Mouse (Mus musculus) hindbrain, embryonic 16.5 days (tissue): ENCODE data around the gene Olfr1377. TPM values are rescaled to one million over a fixed set of nuclear protein-coding genes. Genes with fewer than 3 reads are reported as not detected.
"Not testable (repeated sequence)": the region's sequence is repeated elsewhere in the genome, so short reads cannot be mapped to it uniquely, and the experiment has no call there.

Experiments used
- ATAC-seq: fragments of 200-750 bp; cut with Nextera tagmentation; 2 replicates; pipeline ENCODE4 v1.8.0; 2017; ENCODE audit warnings: moderate TSS enrichment, moderate library complexity
- H3K27ac ChIP-seq: fragments of 300-500 bp; sonication (generic); 2 replicates; pipeline ENCODE4 v1.5.1; 2014; ENCODE audit warnings: low read depth, mild to moderate bottlenecking, control low read depth, low read length, moderate library complexity
- H3K27me3 ChIP-seq: fragments of 300-500 bp; sonication (generic); replicated peaks from 2 replicates; pipeline ENCODE4 v1.6.1; 2014; ENCODE audit warnings: low read length; ENCODE audit not compliant: control insufficient read depth, insufficient read depth
- H3K36me3 ChIP-seq: fragments of 300-500 bp; sonication (generic); 2 replicates; pipeline ENCODE4 v1.6.1; 2014; ENCODE audit warnings: mild to moderate bottlenecking, low read length, moderate library complexity, mixed read lengths; ENCODE audit not compliant: control insufficient read depth, insufficient read depth
- H3K4me1 ChIP-seq: fragments of 300-500 bp; sonication (generic); 2 replicates; pipeline ENCODE4 v1.6.1; 2014; ENCODE audit warnings: low read depth, low read length; ENCODE audit not compliant: control insufficient read depth, insufficient read depth
- H3K4me2 ChIP-seq: fragments of 300-500 bp; sonication (generic); 2 replicates; pipeline ENCODE4 v1.6.1; 2014; ENCODE audit warnings: mild to moderate bottlenecking, low read length, control low read depth, moderate library complexity
- H3K4me3 ChIP-seq: fragments of 300-500 bp; sonication (generic); 2 replicates; pipeline ENCODE4 v1.5.1; 2014; ENCODE audit warnings: mild to moderate bottlenecking, low read length, control low read depth, moderate library complexity
- H3K9ac ChIP-seq: fragments of 300-500 bp; sonication (generic); 2 replicates; pipeline ENCODE4 v1.6.1; 2014; ENCODE audit warnings: low read depth, mild to moderate bottlenecking, control low read depth, low read length, moderate library complexity
- H3K9me3 ChIP-seq: fragments of 300-500 bp; sonication (generic); 2 replicates; pipeline ENCODE4 v1.6.1; 2014; ENCODE audit warnings: mild to moderate bottlenecking, low read length, moderate library complexity; ENCODE audit not compliant: control insufficient read depth
- WGBS: fragments of 180-500 bp; shearing (Covaris S2); extraction: QIAGEN DNeasy Blood & Tissue Kit; methylation state at CpG from one replicate; pipeline ENCODE4 v1.1.7; 2014; 5-methylcytosine and 5-hydroxymethylcytosine counted together
- polyA plus RNA-seq: library from polyadenylated mRNA; unstranded; fragments of >200 nt; fragmentation: Nextera tagmentation; extraction: Ambion mirVana; gene quantifications from 2 replicates; pipeline ENCODE4 v1.2.1, GENCODE M21; 2015

Gene Olfr1377
- polyA plus RNA-seq, 1 experiment from 2014 or later: not detected

DNA sequence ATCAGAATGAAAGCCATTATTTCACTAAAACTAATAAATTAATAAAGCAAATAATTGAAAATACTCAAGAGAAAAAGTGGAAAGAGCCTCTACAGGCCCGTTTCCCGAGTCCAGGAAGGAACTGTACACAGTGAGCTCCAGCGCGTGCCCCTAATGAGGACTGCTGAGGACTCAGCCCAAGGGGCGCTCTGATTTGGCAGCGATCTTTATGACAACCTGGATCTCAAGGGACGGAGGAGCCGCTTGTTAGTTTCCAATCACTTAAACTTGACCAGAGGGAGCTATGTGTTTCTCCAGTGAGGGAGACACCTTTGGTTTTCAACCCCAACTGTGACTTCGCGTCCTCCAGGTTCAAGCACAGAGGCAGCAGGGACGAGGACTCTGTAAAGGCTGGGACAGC, 15.5 kb upstream of the Olfr1377 start, which contains the start of gene Olfr1378:
Olfr1378 (plus strand) TSS at position 301 of the 400 bp plus-strand sequence.
- H3K4me1 ChIP-seq: no peaks in the 10 kb centered on the region
- H3K4me2 ChIP-seq: no peak within 1 kb of the TSS
- no peaks in the 10 kb centered on the region for H3K27me3 ChIP-seq
- no peak for ATAC-seq
- no peak within 1 kb of the TSS for H3K4me3 ChIP-seq
- H3K36me3 ChIP-seq: no peaks in the 10 kb centered on the region
- no peak within 1 kb of the TSS for H3K27ac ChIP-seq
- H3K9ac ChIP-seq: no peak within 1 kb of the TSS
- H3K9me3 ChIP-seq: no peaks in the 10 kb centered on the region
- 90% methylated on average over 11 of the region's 11 CpGs for WGBS

DNA sequence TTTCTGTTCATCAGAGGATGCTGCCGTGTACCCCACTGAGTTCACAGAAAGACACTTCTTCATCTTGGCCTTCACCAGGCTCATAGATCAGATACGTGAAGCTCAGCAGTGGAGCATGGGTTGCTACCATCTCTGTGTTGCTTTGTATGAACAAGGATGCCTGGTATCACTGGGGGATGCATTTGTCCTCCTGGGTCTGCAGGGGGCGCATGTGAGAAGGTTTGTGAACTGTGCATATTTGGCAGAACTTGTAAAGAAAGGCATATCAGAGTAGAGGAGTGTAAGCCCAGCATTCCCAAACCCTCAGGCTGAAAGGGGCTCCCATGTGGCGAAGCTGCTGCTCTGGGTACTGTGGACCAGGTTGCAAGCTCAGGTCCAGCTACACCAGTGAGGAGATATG, 4.6 kb upstream of the Olfr1377 start:
- ATAC-seq: no peak
- Histone ChIP-seq H3K36me3 (no peaks in the 10 kb centered on the region), H3K27me3 (no peaks in the 10 kb centered on the region), H3K4me3 (no peak overlapping the region), H3K9me3 (no peaks in the 10 kb centered on the region), H3K4me1 (no peaks in the 10 kb centered on the region), H3K27ac (no peak overlapping the region), H3K4me2 (no peak overlapping the region), H3K9ac (no peak overlapping the region)
- 75% methylated on average over 4 of the region's 4 CpGs for WGBS

GRCm38 (mm10) chr11:51003296-51003695, 21.5 kb downstream of the Olfr1377 start, which contains the start of gene Olfr51:
Gene Olfr51 (plus strand): TSS chr11:51003596.
- no peaks in the 10 kb centered on the region for H3K4me1 ChIP-seq
- H3K27me3 ChIP-seq: no peaks in the 10 kb centered on the region
- no peaks in the 10 kb centered on the region for H3K9me3 ChIP-seq
- WGBS: 86% methylated on average over 5 of the region's 5 CpGs
- no peak for ATAC-seq
- H3K4me3 ChIP-seq: no peak within 1 kb of the TSS
- no peaks in the 10 kb centered on the region for H3K36me3 ChIP-seq
- no peak within 1 kb of the TSS for H3K27ac ChIP-seq
- no peak within 1 kb of the TSS for H3K4me2 ChIP-seq
- no peak within 1 kb of the TSS for H3K9ac ChIP-seq

DNA sequence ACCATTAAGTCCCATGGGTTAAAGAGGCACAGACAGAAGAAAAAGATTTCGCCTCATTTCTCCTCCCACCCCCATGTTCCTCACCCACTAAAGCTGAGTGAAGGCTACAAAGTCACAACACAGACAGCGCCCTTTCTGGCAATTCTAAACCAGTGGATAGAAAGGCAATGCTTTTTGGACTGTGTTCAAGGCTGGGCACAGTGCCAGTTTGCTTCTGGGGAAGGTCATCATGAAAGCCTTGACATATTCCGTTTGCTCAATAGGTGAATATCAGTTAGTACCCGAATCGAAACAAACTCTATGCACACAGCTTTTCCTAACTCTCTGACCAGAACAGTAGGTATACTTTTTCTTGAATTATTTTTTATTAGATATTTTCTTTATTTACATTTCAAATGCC, 30.1 kb downstream of the Olfr1377 start:
- 68% methylated on average over 5 of the region's 5 CpGs for WGBS
- Histone ChIP-seq H3K4me3 (no peak overlapping the region), H3K36me3 (no peaks in the 10 kb centered on the region), H3K9me3 (no peaks in the 10 kb centered on the region), H3K9ac (no peak overlapping the region), H3K27ac (no peak overlapping the region), H3K27me3 (no peaks in the 10 kb centered on the region), H3K4me1 (no peaks in the 10 kb centered on the region), H3K4me2 (no peak overlapping the region)
- no peak for ATAC-seq

DNA sequence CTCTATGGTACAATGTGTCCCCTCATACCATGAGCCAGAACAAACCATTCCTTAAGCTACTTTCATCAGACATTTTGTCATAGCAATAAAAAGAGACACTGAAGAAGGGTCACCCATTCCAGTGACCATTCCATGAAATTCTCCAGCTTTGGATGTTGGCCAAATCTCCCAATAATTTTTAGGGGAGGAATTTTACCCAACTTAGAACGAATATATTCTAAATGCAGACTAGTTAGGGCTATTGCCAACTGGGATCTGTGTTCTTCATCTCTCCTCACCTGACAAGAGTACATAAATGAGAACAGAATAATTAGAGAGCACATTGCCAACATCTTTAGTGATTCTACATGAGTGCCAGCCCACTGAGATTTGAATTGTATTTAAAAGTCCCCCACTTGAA, 32.2 kb downstream of the Olfr1377 start, which contains the start of gene Olfr54:
Olfr54 (plus strand) TSS at position 301 of the 400 bp plus-strand sequence.
- Histone ChIP-seq H3K9me3 (no peaks in the 10 kb centered on the region), H3K27ac (no peak within 1 kb of the TSS), H3K4me2 (no peak within 1 kb of the TSS), H3K36me3 (no peaks in the 10 kb centered on the region), H3K27me3 (no peaks in the 10 kb centered on the region), H3K4me1 (no peaks in the 10 kb centered on the region), H3K4me3 (no peak within 1 kb of the TSS), H3K9ac (no peak within 1 kb of the TSS)
- 70% methylated on average over 1 of the region's 1 CpGs for WGBS
- ATAC-seq: no peak

GRCm38 (mm10) chr11:51016341-51016740, 34.6 kb downstream of the Olfr1377 start:
- H3K4me3 ChIP-seq: no peak overlapping the region
- H3K9ac ChIP-seq: no peak overlapping the region
- ATAC-seq: no peak
- no peaks in the 10 kb centered on the region for H3K36me3 ChIP-seq
- H3K27ac ChIP-seq: no peak overlapping the region
- H3K9me3 ChIP-seq: no peaks in the 10 kb centered on the region
- H3K4me2 ChIP-seq: no peak overlapping the region
- no peaks in the 10 kb centered on the region for H3K27me3 ChIP-seq
- 42% methylated on average over 2 of the region's 2 CpGs for WGBS
- H3K4me1 ChIP-seq: no peaks in the 10 kb centered on the region

GRCm38 (mm10) chr11:51026811-51027210, 45.0 kb downstream of the Olfr1377 start:
- not testable (repeated sequence) for H3K27me3 ChIP-seq, H3K4me2 ChIP-seq
- WGBS: 88% methylated on average over 11 of the region's 11 CpGs

GRCm38 (mm10) chr11:51029381-51029780, 47.6 kb downstream of the Olfr1377 start:
- not testable (repeated sequence) for H3K4me3 ChIP-seq, H3K27ac ChIP-seq, H3K9me3 ChIP-seq, H3K36me3 ChIP-seq, H3K4me2 ChIP-seq, H3K27me3 ChIP-seq, ATAC-seq, H3K4me1 ChIP-seq, H3K9ac ChIP-seq
- 74% methylated on average over 8 of the region's 8 CpGs for WGBS

More at GRCm38 (mm10) chr11:51026811-51027210, 45.0 kb downstream of the Olfr1377 start:
- H3K9me3 ChIP-seq, H3K4me1 ChIP-seq, H3K36me3 ChIP-seq, H3K27ac ChIP-seq, H3K9ac ChIP-seq, ATAC-seq, H3K4me3 ChIP-seq: not testable (repeated sequence)

DNA sequence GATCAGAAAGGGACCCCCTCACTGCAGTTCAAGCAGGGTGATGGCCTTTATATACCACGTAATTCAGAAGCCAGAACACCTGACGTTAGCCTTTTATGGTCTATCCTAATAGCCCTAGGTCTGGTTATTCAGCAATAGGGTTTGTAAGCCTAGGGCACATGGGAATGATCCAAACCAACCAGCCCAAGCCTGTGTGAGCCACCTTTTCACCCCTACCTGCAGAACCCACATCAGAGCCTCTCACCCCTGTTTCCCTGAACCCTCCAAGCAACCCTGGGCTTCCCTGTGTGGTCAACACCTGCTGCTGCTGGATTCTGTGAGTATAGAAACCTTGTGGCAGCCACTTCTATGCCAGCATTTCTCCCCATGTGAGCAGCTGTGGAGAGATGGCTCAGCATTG, 48.5 kb downstream of the Olfr1377 start:
- Histone ChIP-seq H3K9me3 (no peaks in the 10 kb centered on the region), H3K4me1 (no peaks in the 10 kb centered on the region), H3K4me2 (no peak overlapping the region), H3K36me3 (no peaks in the 10 kb centered on the region), H3K4me3 (no peak overlapping the region), H3K27ac (no peak overlapping the region), H3K27me3 (no peaks in the 10 kb centered on the region), H3K9ac (no peak overlapping the region)
- 71% methylated on average over 2 of the region's 2 CpGs for WGBS
- no peak for ATAC-seq

- Histone ChIP-seq H3K9me3 (no peaks in the 10 kb centered on the region), H3K4me1 (no peaks in the 10 kb centered on the region), H3K9ac (no peak overlapping the region), H3K36me3 (no peaks in the 10 kb centered on the region), H3K4me3 (no peak overlapping the region), H3K27ac (no peak overlapping the region), H3K27me3 (no peaks in the 10 kb centered on the region), H3K4me2 (no peak overlapping the region)
- WGBS: 32% methylated on average over 1 of the region's 1 CpGs
- ATAC-seq: no peak
Measured at GRCm38 (mm10) chr11:51032851-51033250, 51.1 kb downstream of the Olfr1377 start.
